Mouse (Mus musculus): ENCODE measurements at regions not wholly inside any gene's neighbourhood (a gene's known extent, or its start where the extent isn't known, plus 50 kb on each side); places are given as distances from the start of the nearest gene placed in this dataset.

GRCm38 (mm10) chr4:124223646-124224500 lies 306.1 kb upstream of the 4930535I16Rik start:
- TF ChIP-seq POLR2A (IDR thresholded peaks at IDR 0.05; ENCODE audit: borderline replicate concordance, extremely low read depth, insufficient read depth, insufficient read length, poor library complexity, severe bottlenecking) (no peak), CTCF (IDR thresholded peaks at IDR 0.05; ENCODE audit: borderline replicate concordance, extremely low read depth, insufficient read depth, insufficient read length) (no peak)

Data from brain, embryonic 14.5 days (tissue).